Mouse (Mus musculus) ovary, postnatal 36 days (tissue): Measurements from ENCODE around the gene Serpinh1.
A peak's percentile ranks its signal among the peaks of the same experiment; 100 is the strongest.
"Not testable (repeated sequence)": the region's sequence is repeated elsewhere in the genome, so short reads cannot be mapped to it uniquely, and the experiment has no call there.

ENCODE experiments used
- DNase-seq: peaks from one replicate; pipeline ENCODE4 v3.0.0; 2022; ENCODE audit warnings: low spot score, mixed read lengths

The Serpinh1 gene

GRCm38 (mm10) chr7:99374325-99374724 lies 21.3 kb upstream of the Serpinh1 start:
- DNase-seq = not testable (repeated sequence)

GRCm38 (mm10) chr7:99366716-99367115 lies 13.7 kb upstream of the Serpinh1 start:
- no peak for DNase-seq

- DNase-seq = peak; percentile 57
These were observed 12.0 kb upstream of the Serpinh1 start for GRCm38 (mm10) chr7:99365069-99365468.

- DNase-seq = no peak
These were observed 9.1 kb upstream of the Serpinh1 start for GRCm38 (mm10) chr7:99362137-99362536.

- no peak for DNase-seq
These were observed 7.9 kb upstream of the Serpinh1 start for GRCm38 (mm10) chr7:99360803-99361414.

- peak; percentile 63 for DNase-seq
These were observed 7.2 kb upstream of the Serpinh1 start for GRCm38 (mm10) chr7:99360021-99360802.

- DNase-seq = no peak
These were observed 5.3 kb upstream of the Serpinh1 start for GRCm38 (mm10) chr7:99358371-99358770.

GRCm38 (mm10) chr7:99357201-99357600 lies 4.2 kb upstream of the Serpinh1 start:
- peak; percentile 84 for DNase-seq

- DNase-seq = peak; percentile 47
These were observed 3.3 kb upstream of the Serpinh1 start for GRCm38 (mm10) chr7:99356244-99356930.

GRCm38 (mm10) chr7:99355731-99356131 lies 2.7 kb upstream of the Serpinh1 start:
- peak; percentile 75 for DNase-seq

GRCm38 (mm10) chr7:99351802-99352517 lies 1.1 kb downstream of the Serpinh1 start:
- DNase-seq = peak; percentile 34

- peak; percentile 41 for DNase-seq
These were observed 1.8 kb downstream of the Serpinh1 start for GRCm38 (mm10) chr7:99351104-99351801.

- DNase-seq = no peak
These were observed 3.0 kb downstream of the Serpinh1 start for GRCm38 (mm10) chr7:99349782-99350720.

GRCm38 (mm10) chr7:99348883-99349282 lies 4.2 kb downstream of the Serpinh1 start:
- DNase-seq = no peak

- DNase-seq = no peak
These were observed 5.8 kb downstream of the Serpinh1 start for GRCm38 (mm10) chr7:99347268-99347667.

- DNase-seq = no peak
These were observed 9.5 kb downstream of the Serpinh1 start for GRCm38 (mm10) chr7:99343577-99343976.

- DNase-seq = no peak
These were observed 12.3 kb downstream of the Serpinh1 start for GRCm38 (mm10) chr7:99340736-99341135.

- peak; percentile 87 for DNase-seq
These were observed 20.1 kb downstream of the Serpinh1 start for GRCm38 (mm10) chr7:99332774-99333480.

GRCm38 (mm10) chr7:99330012-99330411 lies 23.0 kb downstream of the Serpinh1 start:
- DNase-seq = no peak

GRCm38 (mm10) chr7:99328847-99329246 lies 24.2 kb downstream of the Serpinh1 start:
- DNase-seq = no peak
